In the genomic region with DNA sequence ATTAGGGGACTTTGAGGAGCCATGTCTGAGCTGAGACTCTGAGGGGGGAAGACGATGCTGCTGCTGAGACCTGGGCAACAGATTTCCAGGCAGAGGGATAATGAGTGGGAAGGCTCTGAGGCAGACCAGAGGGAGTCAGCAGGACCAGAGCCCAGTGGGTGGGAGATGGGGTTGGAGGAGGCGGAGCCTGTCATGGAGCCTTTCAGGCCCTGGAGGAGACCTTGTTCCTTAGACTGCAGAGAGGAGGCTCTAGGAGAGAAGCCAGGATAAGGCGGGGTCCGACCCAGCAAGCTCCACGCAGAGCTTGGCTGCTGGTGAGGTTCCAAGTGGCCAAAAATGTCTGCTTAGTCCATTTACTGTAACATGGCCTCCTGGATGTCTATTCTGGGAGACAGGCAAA, we compare ENCODE assay signal across 9 mouse cellular contexts. TPM values are rescaled to one million over a fixed set of nuclear protein-coding genes. Genes with fewer than 3 reads are reported as not detected.
DNase-seq lines count a peak whose midpoint lies in the region; ATAC-seq and TF ChIP-seq lines count a peak whose summit lies in the region.
"Had no signal": no experiment of that assay in that cellular context is flagged by ENCODE, and none has a peak within 500 bp of the region (broad histone marks: within the 10 kb centered on the region; RNA-seq: fewer than 3 reads in every experiment).

No protein-coding gene starts in this region.

- peak; percentile 45 to 58 for DNase-seq in cerebellum, postnatal 14 days
- no peak for DNase-seq in midbrain, embryonic 14.5 days
- no peak for DNase-seq in cerebellum, adult 11-12 months

- H3K9me3 ChIP-seq in midbrain, embryonic 12.5 days: no peaks in the 10 kb centered on the region
- no peaks in the 10 kb centered on the region for H3K9me3 ChIP-seq in midbrain, embryonic 14.5 days (ENCODE audit: control insufficient read depth, low read length)
- H3K9me3 ChIP-seq in heart, embryonic 12.5 days (replicated peaks): 0 out of 2 replicates have a peak, but pooled peaks cover 6% of the 10 kb centered on the region

- H3K4me2 ChIP-seq in midbrain, embryonic 12.5 days (replicated peaks): no peak overlapping the region
- H3K4me2 ChIP-seq in midbrain, embryonic 14.5 days (ENCODE audit: low read length): no peak overlapping the region
- no peak overlapping the region for H3K4me2 ChIP-seq in heart, embryonic 12.5 days

- no peak for TF ChIP-seq CTCF in olfactory bulb, adult 2 months (IDR thresholded peaks at IDR 0.05; ENCODE audit: insufficient read depth, low read depth, low read length)

- 22% methylated on average over 5 of the region's 5 CpGs for WGBS in midbrain, embryonic 12.5 days
- WGBS in midbrain, embryonic 14.5 days: 27% methylated on average over 5 of the region's 5 CpGs
- WGBS in heart, embryonic 12.5 days: 20% methylated on average over 5 of the region's 5 CpGs
- 25% methylated on average over 5 of the region's 5 CpGs for WGBS in olfactory bulb, adult 2 months

- TF ChIP-seq POLR2A in olfactory bulb, adult 2 months (IDR thresholded peaks at IDR 0.05; ENCODE audit: insufficient read depth, low read depth, low read length): no peak

- H3K4me3 ChIP-seq in midbrain, embryonic 12.5 days: no peak overlapping the region
- H3K4me3 ChIP-seq in midbrain, embryonic 14.5 days (replicated peaks; ENCODE audit: low read depth, low read length): no peak overlapping the region
- H3K4me3 ChIP-seq in heart, embryonic 12.5 days: no peak overlapping the region
- H3K4me3 ChIP-seq in olfactory bulb, adult 2 months (ENCODE audit: insufficient read depth, low read depth, low read length): no peak overlapping the region

- no peaks in the 10 kb centered on the region for H3K36me3 ChIP-seq in midbrain, embryonic 12.5 days
- H3K36me3 ChIP-seq in midbrain, embryonic 14.5 days (ENCODE audit: control insufficient read depth, insufficient read depth, low read length): no peaks in the 10 kb centered on the region
- H3K36me3 ChIP-seq in heart, embryonic 12.5 days: no peaks in the 10 kb centered on the region

- H3K27me3 ChIP-seq in midbrain, embryonic 12.5 days: 0 out of 2 replicates have a peak, but pooled peaks cover 6% of the 10 kb centered on the region
- H3K27me3 ChIP-seq in midbrain, embryonic 14.5 days (ENCODE audit: control insufficient read depth, insufficient read depth, low read length): no peaks in the 10 kb centered on the region
- no peaks in the 10 kb centered on the region for H3K27me3 ChIP-seq in heart, embryonic 12.5 days (replicated peaks)

- no peak overlapping the region for H3K27ac ChIP-seq in midbrain, embryonic 12.5 days (replicated peaks)
- no peak overlapping the region for H3K27ac ChIP-seq in midbrain, embryonic 14.5 days (replicated peaks; ENCODE audit: low read depth, low read length)
- H3K27ac ChIP-seq in heart, embryonic 12.5 days (ENCODE audit: poor library complexity, severe bottlenecking): no peak overlapping the region
- H3K27ac ChIP-seq in olfactory bulb, adult 2 months (ENCODE audit: insufficient read depth, low read depth, low read length): peak overlapping the region; percentile 7; the same call in 1 of the 2 replicates

- 0 out of 2 replicates have a peak overlapping the region, but pooled peaks have one; percentile 15 for H3K9ac ChIP-seq in midbrain, embryonic 12.5 days (replicated peaks)
- no peak overlapping the region for H3K9ac ChIP-seq in midbrain, embryonic 14.5 days (replicated peaks; ENCODE audit: low read length)
- no peak overlapping the region for H3K9ac ChIP-seq in heart, embryonic 12.5 days

- H3K4me1 ChIP-seq in midbrain, embryonic 12.5 days: 0 out of 2 replicates have a peak, but pooled peaks cover 6% of the 10 kb centered on the region
- no peaks in the 10 kb centered on the region for H3K4me1 ChIP-seq in midbrain, embryonic 14.5 days (ENCODE audit: control insufficient read depth, insufficient read depth, low read length)
- peaks cover 12% of the 10 kb centered on the region for H3K4me1 ChIP-seq in heart, embryonic 12.5 days (replicated peaks)
- peaks cover 17% of the 10 kb centered on the region for H3K4me1 ChIP-seq in olfactory bulb, adult 2 months (ENCODE audit: control insufficient read depth, insufficient read depth, low read length)

- no peak for ATAC-seq in cerebellum, adult (ENCODE audit: insufficient number of reproducible peaks, low FRiP score, low TSS enrichment)
- no peak for ATAC-seq in midbrain, embryonic 12.5 days (ENCODE audit: low FRiP score, low read depth)
- no peak for ATAC-seq in midbrain, embryonic 14.5 days (ENCODE audit: low FRiP score, low TSS enrichment)
- 0 out of 2 replicates have a peak, but pooled peaks have one; percentile 42 for ATAC-seq in heart, embryonic 12.5 days (ENCODE audit: insufficient number of reproducible peaks, low FRiP score)
- no peak for ATAC-seq in CD4-positive, CD25-positive, alpha-beta regulatory T cell, adult 4 months

RNA-seq across cellular contexts. Expression of a gene that starts 12.6 kb away (rescaled TPM):
- 45.5 and 45.7 TPM in 2 replicates for polyA plus RNA-seq in midbrain, embryonic 12.5 days (2016; fragmentation: Nextera tagmentation; extraction: Ambion mirVana)
- polyA plus RNA-seq in midbrain, embryonic 14.5 days (2014; fragmentation: Nextera tagmentation; extraction: Ambion mirVana): 46.7 and 52.1 TPM in 2 replicates
- polyA plus RNA-seq in heart, embryonic 12.5 days (2016; fragmentation: Nextera tagmentation; extraction: Ambion mirVana): 34.5 and 38.0 TPM in 2 replicates
- polyA plus RNA-seq in olfactory bulb, adult 2 months (2012; ENCODE audit: insufficient read depth, insufficient read length, low replicate concordance, missing spikeins): not detected in 2 replicates
- 10 to 100 TPM in 1 of 2 experiments, 1 to 10 TPM in 1; 9.2 to 14.5 TPM for polyA plus RNA-seq in CD4-positive, CD25-positive, alpha-beta regulatory T cell, adult 4 months (2017; shearing (Covaris generic))

RNA-seq across cellular contexts. Expression of a gene that starts 13.1 kb away (rescaled TPM):
- polyA plus RNA-seq in midbrain, embryonic 12.5 days (2016; fragmentation: Nextera tagmentation; extraction: Ambion mirVana): 0.45 TPM in 1 of 2 replicates, not detected in the other
- polyA plus RNA-seq in midbrain, embryonic 14.5 days (2014; fragmentation: Nextera tagmentation; extraction: Ambion mirVana): 0.26 TPM in 1 of 2 replicates, not detected in the other
- 0.21 TPM in 1 of 2 replicates, not detected in the other for polyA plus RNA-seq in heart, embryonic 12.5 days (2016; fragmentation: Nextera tagmentation; extraction: Ambion mirVana)
- not detected in 2 replicates for polyA plus RNA-seq in olfactory bulb, adult 2 months (2012; ENCODE audit: insufficient read depth, insufficient read length, low replicate concordance, missing spikeins)
- not detected for polyA plus RNA-seq in CD4-positive, CD25-positive, alpha-beta regulatory T cell, adult 4 months (2017; shearing (Covaris generic))
- polyA plus RNA-seq: large intestine, adult 2 months had no signal

RNA-seq across cellular contexts. Expression of a gene that starts 42.5 kb away (rescaled TPM):
- 8.7 and 11.7 TPM in 2 replicates for polyA plus RNA-seq in midbrain, embryonic 12.5 days (2016; fragmentation: Nextera tagmentation; extraction: Ambion mirVana)
- 17.8 and 42.5 TPM in 2 replicates for polyA plus RNA-seq in midbrain, embryonic 14.5 days (2014; fragmentation: Nextera tagmentation; extraction: Ambion mirVana)
- 2.6 and 2.7 TPM in 2 replicates for polyA plus RNA-seq in heart, embryonic 12.5 days (2016; fragmentation: Nextera tagmentation; extraction: Ambion mirVana)
- polyA plus RNA-seq in olfactory bulb, adult 2 months (2012; ENCODE audit: insufficient read depth, insufficient read length, low replicate concordance, missing spikeins): 326 TPM in 1 of 2 replicates, not detected in the other
- under 1 TPM in 1 of 2 experiments, not detected in 1; 0.42 TPM for polyA plus RNA-seq in CD4-positive, CD25-positive, alpha-beta regulatory T cell, adult 4 months (2017; shearing (Covaris generic))

RNA-seq across cellular contexts. Expression of a gene that starts 44.4 kb away (rescaled TPM):
- polyA plus RNA-seq in midbrain, embryonic 12.5 days (2016; fragmentation: Nextera tagmentation; extraction: Ambion mirVana): 5.1 and 6.9 TPM in 2 replicates
- polyA plus RNA-seq in midbrain, embryonic 14.5 days (2014; fragmentation: Nextera tagmentation; extraction: Ambion mirVana): 0.92 and 5.0 TPM in 2 replicates
- polyA plus RNA-seq in heart, embryonic 12.5 days (2016; fragmentation: Nextera tagmentation; extraction: Ambion mirVana): 11.2 and 12.2 TPM in 2 replicates
- polyA plus RNA-seq in olfactory bulb, adult 2 months (2012; ENCODE audit: insufficient read depth, insufficient read length, low replicate concordance, missing spikeins): 702 TPM in 1 of 2 replicates, not detected in the other
- 100 to 1,000 TPM; 560 to 705 TPM for polyA plus RNA-seq in CD4-positive, CD25-positive, alpha-beta regulatory T cell, adult 4 months (2017; shearing (Covaris generic))

Comparison
In these comparisons a context has a peak if more than half of its experiments do, and no peak if none do; other contexts are left out.
1. DNase-seq: peak in cerebellum, postnatal 14 days (2 of 2); none in midbrain, embryonic 14.5 days (single experiment) and cerebellum, adult 11-12 months (single experiment).